Mouse (Mus musculus) C2C12 (cell line): ENCODE results near the gene 4930519P11Rik. TPM values are rescaled to one million over a fixed set of nuclear protein-coding genes. Genes with fewer than 3 reads are reported as not detected.

ENCODE experiments used
- H3K27me3 ChIP-seq: one replicate; pipeline ENCODE4 v1.6.1; 2011; ENCODE audit not compliant: control insufficient read depth, insufficient read depth, insufficient read length
- H3K36me3 ChIP-seq: one replicate; pipeline ENCODE4 v1.6.1; 2011; ENCODE audit not compliant: control insufficient read depth, insufficient read depth
- H3K4me3 ChIP-seq: one replicate; pipeline ENCODE4 v1.5.1; 2011; ENCODE audit warnings: mild to moderate bottlenecking, control low read depth; ENCODE audit not compliant: poor library complexity, insufficient read depth, severe bottlenecking
- H3K79me2 ChIP-seq: one replicate; pipeline ENCODE4 v1.6.1; 2011; ENCODE audit not compliant: control insufficient read depth, insufficient read depth
- H3K79me3 ChIP-seq: one replicate; pipeline ENCODE4 v1.6.1; 2011; ENCODE audit warnings: low read depth, control low read depth
- H3ac ChIP-seq: one replicate; pipeline ENCODE3; 2011; ENCODE audit warnings: low read depth; ENCODE audit not compliant: control insufficient read depth, insufficient read length
- CEBPB ChIP-seq: IDR thresholded peaks from one replicate; pipeline ENCODE4 v1.6.1; 2011; ENCODE audit warnings: low read depth, mild to moderate bottlenecking, control low read depth, moderate library complexity
- CTCF ChIP-seq: IDR thresholded peaks from one replicate; pipeline ENCODE4 v1.5.1; 2011; ENCODE audit not compliant: control insufficient read depth, insufficient read depth, insufficient read length
- FOSL1 ChIP-seq: IDR thresholded peaks from one replicate; pipeline ENCODE4 v1.8.0; 2011; ENCODE audit warnings: mild to moderate bottlenecking, low read length; ENCODE audit not compliant: poor library complexity, insufficient read depth, severe bottlenecking
- MAX ChIP-seq: IDR thresholded peaks from one replicate; pipeline ENCODE4 v1.6.1; 2011; ENCODE audit warnings: mild to moderate bottlenecking, control low read depth
- MYOD1 ChIP-seq: IDR thresholded peaks from one replicate; pipeline ENCODE4 v1.6.1; 2011; ENCODE audit warnings: low read depth; ENCODE audit not compliant: control insufficient read depth, insufficient read length
- MYOG ChIP-seq: IDR thresholded peaks from one replicate; pipeline ENCODE4 v1.6.1; 2011; ENCODE audit not compliant: control insufficient read depth, insufficient read length; ENCODE audit errors: extremely low read depth
- USF1 ChIP-seq: IDR thresholded peaks from one replicate; pipeline ENCODE4 v1.6.1; 2011; ENCODE audit warnings: low read depth, mild to moderate bottlenecking, control low read depth, moderate library complexity
- polyA plus RNA-seq: library from polyadenylated mRNA; unstranded; fragments of >200 nt; fragmentation: generic; extraction: Trizol; gene quantifications from one replicate; pipeline ENCODE4 v1.2.1, GENCODE M21; 2012; ENCODE audit warnings: missing spikeins

Gene 4930519P11Rik
- polyA plus RNA-seq, 1 experiment, result 0.08 TPM

DNA sequence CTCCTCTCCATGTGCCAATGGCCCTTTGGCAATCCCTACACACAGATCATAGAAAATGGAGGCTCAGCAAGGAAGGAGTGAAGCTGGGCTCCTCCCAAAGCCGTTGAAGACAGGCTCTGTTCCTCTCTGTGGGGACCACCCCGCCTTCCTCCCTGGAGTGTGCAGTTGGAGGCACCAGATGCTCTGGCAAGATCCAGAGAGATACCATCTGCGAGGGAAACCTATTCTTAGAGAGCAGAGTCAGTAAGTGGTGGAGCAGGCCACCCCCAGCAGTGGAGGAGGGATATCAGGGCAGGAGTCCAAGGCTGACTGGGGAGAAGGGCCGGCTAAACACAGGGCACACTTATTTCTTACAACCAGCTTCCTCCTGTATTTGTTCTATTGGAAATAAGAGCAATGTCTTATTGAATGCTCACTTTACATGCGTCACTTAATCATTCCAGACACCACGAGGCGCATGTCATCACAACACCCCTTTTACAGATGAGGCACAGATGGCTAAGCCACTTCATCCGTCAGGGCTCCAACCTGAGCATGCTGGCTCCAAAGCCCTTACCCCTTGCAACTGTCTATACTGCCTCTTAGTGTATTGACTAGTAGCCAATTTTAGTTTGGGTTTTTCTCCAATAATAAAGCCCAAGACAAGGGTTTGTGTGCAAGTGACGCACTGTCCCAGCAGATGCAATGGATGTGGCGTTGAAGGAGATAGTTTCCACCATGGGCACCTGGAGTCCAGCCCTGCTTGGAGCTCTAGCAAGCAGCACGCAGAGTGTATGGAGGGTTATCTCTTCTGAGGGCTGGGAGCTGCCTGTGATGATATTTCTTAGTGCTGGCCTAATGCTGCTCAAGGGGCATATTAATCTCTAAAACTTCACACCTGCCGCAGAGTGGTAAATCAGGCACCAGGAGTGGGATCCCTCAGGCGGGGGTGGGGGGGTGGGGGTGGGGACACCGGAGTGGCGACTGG, 29.0 kb downstream of the 4930519P11Rik start:
- Histone ChIP-seq H3K36me3 (no peaks in the 10 kb centered on the region), H3K79me2 (no peaks in the 10 kb centered on the region), H3K4me3 (no peak overlapping the region), H3ac (no peak overlapping the region), H3K79me3 (no peaks in the 10 kb centered on the region), H3K27me3 (peaks cover 8% of the 10 kb centered on the region)
- TF ChIP-seq MAX (no peak), CEBPB (no peak), FOSL1 (no peak), CTCF (no peak), MYOG (no peak), MYOD1 (no peak), USF1 (no peak)

DNA sequence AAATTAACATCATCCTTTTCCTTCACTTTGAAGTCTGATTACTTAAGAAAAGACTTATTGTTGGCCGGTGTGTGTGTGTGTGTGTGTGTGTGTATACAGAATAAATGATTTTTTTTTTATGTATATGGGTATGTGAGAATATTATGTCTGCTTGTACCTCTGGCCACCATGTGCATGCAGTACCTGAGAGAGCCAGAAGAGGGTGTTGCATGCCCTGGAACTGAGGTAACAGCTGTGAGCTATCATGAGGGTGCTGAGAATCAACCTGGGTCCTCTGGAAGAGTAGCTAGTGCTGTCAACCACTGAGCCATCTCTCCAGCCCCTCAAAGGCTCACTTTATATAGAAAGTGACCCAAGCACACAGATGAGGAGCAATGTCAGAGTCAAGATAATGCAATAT, 31.8 kb downstream of the 4930519P11Rik start:
- no peaks in the 10 kb centered on the region for H3K79me2 ChIP-seq
- no peaks in the 10 kb centered on the region for H3K36me3 ChIP-seq
- no peaks in the 10 kb centered on the region for H3K79me3 ChIP-seq
- H3K4me3 ChIP-seq, result no peak overlapping the region
- H3K27me3 ChIP-seq, result no peaks in the 10 kb centered on the region
- TF ChIP-seq USF1, result no peak
- no peak for TF ChIP-seq MYOG
- TF ChIP-seq MYOD1, result no peak
- no peak for TF ChIP-seq CTCF
- TF ChIP-seq CEBPB, result no peak
- TF ChIP-seq MAX, result no peak
- TF ChIP-seq FOSL1, result no peak
- H3ac ChIP-seq, result no peak overlapping the region

GRCm38 (mm10) chr2:154580586-154580985, 32.7 kb downstream of the 4930519P11Rik start:
- Histone ChIP-seq H3K27me3 (no peaks in the 10 kb centered on the region), H3K4me3 (no peak overlapping the region), H3ac (no peak overlapping the region), H3K79me2 (no peaks in the 10 kb centered on the region), H3K36me3 (no peaks in the 10 kb centered on the region), H3K79me3 (no peaks in the 10 kb centered on the region)
- TF ChIP-seq CTCF (no peak), FOSL1 (no peak), MYOD1 (no peak), CEBPB (no peak), MAX (no peak), MYOG (no peak), USF1 (no peak)

DNA sequence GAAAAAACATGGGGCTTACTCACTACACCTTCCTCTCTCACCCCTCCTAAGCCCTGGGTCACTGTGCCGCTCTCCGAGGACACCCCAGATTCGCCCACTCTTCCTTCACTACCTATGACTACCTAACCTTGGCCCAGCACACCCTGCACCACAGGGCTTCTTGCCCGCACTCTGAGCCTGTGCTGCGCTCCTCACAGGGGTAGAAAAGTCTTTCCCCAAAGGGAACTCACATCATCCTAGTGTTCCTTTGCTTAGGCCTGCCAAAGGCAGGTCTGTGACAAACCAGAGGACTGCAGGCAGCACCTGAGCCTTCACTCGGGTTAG, 35.5 kb downstream of the 4930519P11Rik start:
- H3ac ChIP-seq, result no peak overlapping the region
- no peak overlapping the region for H3K4me3 ChIP-seq
- H3K36me3 ChIP-seq, result no peaks in the 10 kb centered on the region
- no peaks in the 10 kb centered on the region for H3K79me2 ChIP-seq
- TF ChIP-seq MYOD1 (no peak), CTCF (no peak), MAX (no peak), FOSL1 (no peak), MYOG (no peak), CEBPB (no peak), USF1 (no peak)
- H3K79me3 ChIP-seq, result no peaks in the 10 kb centered on the region
- no peaks in the 10 kb centered on the region for H3K27me3 ChIP-seq

GRCm38 (mm10) chr2:154576876-154577743, 36.1 kb downstream of the 4930519P11Rik start:
- Histone ChIP-seq H3ac (no peak overlapping the region), H3K4me3 (no peak overlapping the region)
- TF ChIP-seq MYOG (no peak), MYOD1 (no peak), MAX (no peak), CEBPB (no peak)

More at GRCm38 (mm10) chr2:154576876-154577743, 36.1 kb downstream of the 4930519P11Rik start:
- Histone ChIP-seq H3K79me2 (no peaks in the 10 kb centered on the region), H3K36me3 (no peaks in the 10 kb centered on the region), H3K27me3 (no peaks in the 10 kb centered on the region), H3K79me3 (no peaks in the 10 kb centered on the region)
